ENCODE assay signal across 12 mouse cellular contexts in the genomic region with DNA sequence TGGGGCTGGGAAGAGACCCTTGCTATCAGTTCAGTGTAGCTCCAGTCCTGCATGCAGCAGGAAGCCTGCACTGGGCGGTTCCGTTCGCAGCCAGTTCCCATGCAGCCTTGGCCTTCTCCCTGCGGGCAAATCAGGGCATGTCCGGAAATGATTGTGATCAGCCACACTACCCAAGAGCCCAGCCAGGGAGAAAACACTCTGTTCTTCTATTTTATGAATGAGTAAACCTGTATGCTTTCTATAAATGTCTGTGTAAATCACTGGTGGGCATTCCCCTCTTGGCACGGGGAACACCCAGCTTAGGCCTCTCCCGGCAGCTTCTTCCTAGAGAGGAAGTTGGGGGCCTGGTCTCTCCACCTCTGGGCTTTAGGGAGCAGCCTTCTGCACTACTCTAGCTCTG.
A peak's percentile ranks its signal among the peaks of the same experiment; 100 is the strongest.
DNase-seq lines count a peak whose midpoint lies in the region; ATAC-seq and TF ChIP-seq lines count a peak whose summit lies in the region.
"Had no signal": no experiment of that assay in that cellular context is flagged by ENCODE, and none has a peak within 500 bp of the region (broad histone marks: within the 10 kb centered on the region; RNA-seq: fewer than 3 reads in every experiment).

No protein-coding gene starts in this region.

- peak; percentile 62 for TF ChIP-seq EP300 in CH12.LX (IDR thresholded peaks at IDR 0.05; ENCODE audit: low read length)

- no peak for TF ChIP-seq RAD21 in CH12.LX (IDR thresholded peaks at IDR 0.05; ENCODE audit: low read depth, low read length)

- in situ Hi-C loops in CH12.LX (cut with MboI; ENCODE audit: low pct_ligation_motif_present, low pct_unique_long_range_greater_than_20kb, low sequenced_read_pairs): no loop called here

- H3K27ac ChIP-seq in forebrain, embryonic 12.5 days: 0 out of 2 replicates have a peak overlapping the region, but pooled peaks have one; percentile 27
- no peak overlapping the region for H3K27ac ChIP-seq in forebrain, embryonic 14.5 days (ENCODE audit: low read depth, low read length)
- no peak overlapping the region for H3K27ac ChIP-seq in CH12.LX (ENCODE audit: insufficient read depth, low read depth)
- peak overlapping the region; percentile 17 for H3K27ac ChIP-seq in lung, embryonic 16.5 days (ENCODE audit: low read length)
- H3K27ac ChIP-seq: left cerebral cortex, adult 2 months had no signal

- dilution Hi-C loops in CH12.LX (cut with MboI; ENCODE audit: extremely low pct_ligation_motif_present, extremely low pct_unique_long_range_greater_than_20kb, low sequenced_read_pairs): no loop called here

- peaks cover 60% of the 10 kb centered on the region for H3K4me1 ChIP-seq in forebrain, embryonic 12.5 days
- peaks cover 43% of the 10 kb centered on the region for H3K4me1 ChIP-seq in forebrain, embryonic 14.5 days (ENCODE audit: control insufficient read depth, insufficient read depth, low read length)
- peaks cover 0 to 64% of the 10 kb centered on the region in 2 experiments; a peak in 2 of 4 replicates for H3K4me1 ChIP-seq in CH12.LX (ENCODE audit: control insufficient read depth in 1 of 2, insufficient read depth in 2 of 2)
- H3K4me1 ChIP-seq in lung, embryonic 16.5 days (replicated peaks; ENCODE audit: control insufficient read depth, insufficient read depth, low read length): peaks cover 52% of the 10 kb centered on the region

- H3K36me3 ChIP-seq in forebrain, embryonic 12.5 days (replicated peaks): no peaks in the 10 kb centered on the region
- no peaks in the 10 kb centered on the region for H3K36me3 ChIP-seq in forebrain, embryonic 14.5 days (ENCODE audit: control insufficient read depth, insufficient read depth, low read length)
- no peaks in the 10 kb centered on the region for H3K36me3 ChIP-seq in CH12.LX (replicated peaks in 1 of 2; ENCODE audit: control insufficient read depth in 1 of 2, insufficient read depth in 1 of 2, low read length in 1 of 2)
- H3K36me3 ChIP-seq in lung, embryonic 16.5 days (ENCODE audit: control insufficient read depth, insufficient read depth, low read length): no peaks in the 10 kb centered on the region

- no peaks in the 10 kb centered on the region for H3K9me3 ChIP-seq in forebrain, embryonic 12.5 days
- H3K9me3 ChIP-seq in forebrain, embryonic 14.5 days (replicated peaks; ENCODE audit: control insufficient read depth, low read length): no peaks in the 10 kb centered on the region
- no peaks in the 10 kb centered on the region for H3K9me3 ChIP-seq in CH12.LX (replicated peaks; ENCODE audit: low read length)
- H3K9me3 ChIP-seq in lung, embryonic 16.5 days (ENCODE audit: control insufficient read depth, low read length): no peaks in the 10 kb centered on the region

- H3K4me3 ChIP-seq in forebrain, embryonic 12.5 days (replicated peaks): no peak overlapping the region
- no peak overlapping the region for H3K4me3 ChIP-seq in forebrain, embryonic 14.5 days (ENCODE audit: low read depth, low read length)
- H3K4me3 ChIP-seq in CH12.LX (replicated peaks in 1 of 3; ENCODE audit: low read depth in 2 of 3, low read length in 2 of 3, poor library complexity in 1 of 3): peak overlapping the region in 1 of 3 experiments; percentile 16
- H3K4me3 ChIP-seq in lung, embryonic 16.5 days (ENCODE audit: low read length): no peak overlapping the region
- H3K4me3 ChIP-seq: left cerebral cortex, adult 2 months had no signal

- no peak for TF ChIP-seq POLR2A in CH12.LX (IDR thresholded peaks at IDR 0.05; ENCODE audit: low read depth, low read length)

- TF ChIP-seq CTCF in CH12.LX (conservative IDR thresholded peaks at IDR 0.05 in 1 of 2, IDR thresholded peaks at IDR 0.05 in 1 of 2; ENCODE audit: low read depth in 2 of 2, low read length in 2 of 2): no peak

- no peak overlapping the region for H3K9ac ChIP-seq in forebrain, embryonic 12.5 days
- no peak overlapping the region for H3K9ac ChIP-seq in forebrain, embryonic 14.5 days (ENCODE audit: low read length)
- no peak overlapping the region for H3K9ac ChIP-seq in CH12.LX (ENCODE audit: insufficient read depth, low read depth)
- no peak overlapping the region for H3K9ac ChIP-seq in lung, embryonic 16.5 days (ENCODE audit: low read length)
- H3K9ac ChIP-seq: lung, embryonic 14.5 days had no signal

- H3K27me3 ChIP-seq in forebrain, embryonic 12.5 days: peaks cover 12% of the 10 kb centered on the region; the same call in 1 of the 2 replicates
- no peaks in the 10 kb centered on the region for H3K27me3 ChIP-seq in forebrain, embryonic 14.5 days (replicated peaks; ENCODE audit: control insufficient read depth, insufficient read depth, low read length)
- H3K27me3 ChIP-seq in CH12.LX (replicated peaks): no peaks in the 10 kb centered on the region
- no peaks in the 10 kb centered on the region for H3K27me3 ChIP-seq in lung, embryonic 16.5 days (ENCODE audit: control insufficient read depth, insufficient read depth, low read depth, low read length)

- no peak overlapping the region for H3K4me2 ChIP-seq in forebrain, embryonic 12.5 days
- no peak overlapping the region for H3K4me2 ChIP-seq in forebrain, embryonic 14.5 days (ENCODE audit: low read length)
- no peak overlapping the region for H3K4me2 ChIP-seq in CH12.LX (ENCODE audit: insufficient read depth, low read depth, poor library complexity, severe bottlenecking)
- H3K4me2 ChIP-seq in lung, embryonic 16.5 days (ENCODE audit: low read depth, low read length): no peak overlapping the region
- H3K4me2 ChIP-seq: lung, embryonic 14.5 days had no signal

- no peak for ATAC-seq in forebrain, embryonic 12.5 days (ENCODE audit: low FRiP score)
- no peak for ATAC-seq in forebrain, embryonic 14.5 days
- ATAC-seq in lung, embryonic 16.5 days (ENCODE audit: low read depth): 0 out of 2 replicates have a peak, but pooled peaks have one; percentile 9
- ATAC-seq: hindbrain, embryonic 16.5 days had no signal

- WGBS in forebrain, embryonic 12.5 days: 89% methylated on average over 7 of the region's 7 CpGs
- WGBS in forebrain, embryonic 14.5 days: 81% methylated on average over 7 of the region's 7 CpGs
- WGBS in lung, embryonic 16.5 days: 63% methylated on average over 7 of the region's 7 CpGs

- DNase-seq in forebrain, embryonic 14.5 days (ENCODE audit: low spot score): no peak
- DNase-seq in CH12.LX (ENCODE audit: extremely low read depth): peak; percentile 81
- DNase-seq in kidney, adult 9 months: peak; percentile 39
- no peak for DNase-seq in gastrocnemius, postnatal 25 days
- DNase-seq in left cerebral cortex, adult 8-10 months (ENCODE audit: low spot score in 2 of 2): no peak
- DNase-seq in right cerebral cortex, postnatal 10 days (ENCODE audit: low spot score in 2 of 2): no peak
- DNase-seq: gastrocnemius, postnatal 36 days; lung, embryonic 14.5 days had no signal

- H3K79me2 ChIP-seq in CH12.LX (replicated peaks; ENCODE audit: control insufficient read depth, extremely low read depth, insufficient read depth, poor library complexity, severe bottlenecking): no peaks in the 10 kb centered on the region

TF ChIP-seq in CH12.LX, 34 proteins besides CTCF, POLR2A, EP300 and RAD21:
- TF ChIP-seq MEF2A (IDR thresholded peaks at IDR 0.05; ENCODE audit: borderline replicate concordance, low read depth, low read length) (peak; percentile 74), TCF12 (IDR thresholded peaks at IDR 0.05; ENCODE audit: low read depth, low read length) (0 out of 2 replicates have a peak, but pooled peaks have one; percentile 12), USF1 (IDR thresholded peaks at IDR 0.05; ENCODE audit: low read depth, low read length) (no peak), BHLHE40 (IDR thresholded peaks at IDR 0.05; ENCODE audit: low read depth, low read length) (0 out of 2 replicates have a peak, but pooled peaks have one; percentile 27), ETS1 (conservative IDR thresholded peaks at IDR 0.05; ENCODE audit: low read depth, low read length) (peak; percentile 53; the same call in 1 of the 2 replicates)

Comparison
In these comparisons a context has a peak if more than half of its experiments do, and no peak if none do; other contexts are left out.
1. H3K27ac ChIP-seq: peak in forebrain, embryonic 12.5 days (single experiment) and lung, embryonic 16.5 days (single experiment); none in forebrain, embryonic 14.5 days (single experiment) and CH12.LX (single experiment).
2. DNase-seq: peak in CH12.LX (single experiment) and kidney, adult 9 months (single experiment); none in forebrain, embryonic 14.5 days (single experiment), gastrocnemius, postnatal 25 days (single experiment), left cerebral cortex, adult 8-10 months (0 of 2) and right cerebral cortex, postnatal 10 days (0 of 2).